Mouse (Mus musculus): ENCODE results near the gene Zfp609. TPM values are rescaled to one million over a fixed set of nuclear protein-coding genes. Genes with fewer than 3 reads are reported as not detected.

The Zfp609 gene
- total RNA-seq, 2 experiments from 2014 or later = 42.9 to 54.3 TPM

GRCm38 (mm10) chr9:65645984-65646383 lies 181.4 kb downstream of the Zfp609 start:
- no peak for DNase-seq (ENCODE audit: extremely low spot score in 1 of 2, low spot score in 1 of 2)

- no peak for DNase-seq (ENCODE audit: extremely low spot score in 1 of 2, low spot score in 1 of 2)
Measured at GRCm38 (mm10) chr9:65644960-65645359, 182.4 kb downstream of the Zfp609 start.

GRCm38 (mm10) chr9:65642546-65642945 lies 184.8 kb downstream of the Zfp609 start:
- no peak for DNase-seq (ENCODE audit: extremely low spot score in 1 of 2, low spot score in 1 of 2)

Other genes with a start within 250 kb of the Zfp609 start
- 10 to 100 TPM; 11.3 to 13.7 TPM for gene Plekho2, start 247.5 kb downstream of the Zfp609 start, total RNA-seq (2021)
- under 1 TPM; 0.07 to 0.19 TPM for gene Pif1, start 240.4 kb downstream of the Zfp609 start, total RNA-seq (2021)
- gene Rbpms2, start 197.9 kb downstream of the Zfp609 start, total RNA-seq (2021) = 1 to 10 TPM; 2.8 to 2.9 TPM
- gene Oaz2, start 159.6 kb downstream of the Zfp609 start, total RNA-seq (2021) = 100 to 1,000 TPM; 199 to 217 TPM
- 1 to 10 TPM; 1.2 to 1.4 TPM for gene Pclaf, start 62.7 kb upstream of the Zfp609 start, total RNA-seq (2021)
- 10 to 100 TPM; 36.3 to 38.3 TPM for gene Trip4, start 81.2 kb upstream of the Zfp609 start, total RNA-seq (2021)
- 10 to 100 TPM; 34.2 to 46.4 TPM for gene Csnk1g1, start 81.4 kb upstream of the Zfp609 start, total RNA-seq (2021)
- 100 to 1,000 TPM; 229 to 238 TPM for gene Ppib, start 232.7 kb upstream of the Zfp609 start, total RNA-seq (2021)
- 1 to 10 TPM; 4.9 to 6.3 TPM for gene Snx22, start 242.2 kb upstream of the Zfp609 start, total RNA-seq (2021)

Data from layer of hippocampus, postnatal 25 days (tissue).